Mouse (Mus musculus) lung, embryonic 16.5 days (tissue): ENCODE data around the gene 4933415A04Rik. TPM values are rescaled to one million over a fixed set of nuclear protein-coding genes. Genes with fewer than 3 reads are reported as not detected.

Experiments
- ATAC-seq: fragments of 200-750 bp; cut with Nextera tagmentation; 2 replicates; pipeline ENCODE4 v1.8.0; 2017; ENCODE audit warnings: low read depth, mild to moderate bottlenecking, moderate library complexity
- H3K27ac ChIP-seq: fragments of 300-500 bp; sonication (generic); 2 replicates; pipeline ENCODE4 v1.5.1; 2014; ENCODE audit warnings: mild to moderate bottlenecking, control low read depth, low read length
- H3K27me3 ChIP-seq: fragments of 300-500 bp; sonication (generic); 2 replicates; pipeline ENCODE4 v1.6.1; 2014; ENCODE audit warnings: low read depth, low read length, mixed read lengths; ENCODE audit not compliant: control insufficient read depth, insufficient read depth
- H3K36me3 ChIP-seq: fragments of 300-500 bp; sonication (generic); 2 replicates; pipeline ENCODE4 v1.6.1; 2014; ENCODE audit warnings: low read length; ENCODE audit not compliant: control insufficient read depth, insufficient read depth
- H3K4me1 ChIP-seq: fragments of 300-500 bp; sonication (generic); replicated peaks from 2 replicates; pipeline ENCODE4 v1.6.1; 2014; ENCODE audit warnings: low read length, mixed read lengths; ENCODE audit not compliant: control insufficient read depth, insufficient read depth
- H3K4me2 ChIP-seq: fragments of 300-500 bp; sonication (generic); 2 replicates; pipeline ENCODE4 v1.6.1; 2014; ENCODE audit warnings: low read depth, low read length, control low read depth
- H3K4me3 ChIP-seq: fragments of 300-500 bp; sonication (generic); 2 replicates; pipeline ENCODE4 v1.5.1; 2014; ENCODE audit warnings: mild to moderate bottlenecking, low read length, control low read depth
- H3K9ac ChIP-seq: fragments of 300-500 bp; sonication (generic); 2 replicates; pipeline ENCODE4 v1.6.1; 2014; ENCODE audit warnings: low read length, control low read depth
- H3K9me3 ChIP-seq: fragments of 300-500 bp; sonication (generic); 2 replicates; pipeline ENCODE4 v1.6.1; 2016; ENCODE audit warnings: low read length; ENCODE audit not compliant: control insufficient read depth
- WGBS: fragments of 180-500 bp; shearing (Covaris S2); extraction: QIAGEN DNeasy Blood & Tissue Kit; methylation state at CpG from one replicate; pipeline ENCODE4 v1.1.7; 2014; 5-methylcytosine and 5-hydroxymethylcytosine counted together
- polyA plus RNA-seq: library from polyadenylated mRNA; unstranded; fragments of >200 nt; fragmentation: Nextera tagmentation; extraction: Ambion mirVana; gene quantifications from 2 replicates; pipeline ENCODE4 v1.2.1, GENCODE M21; 2015

4933415A04Rik gene
- polyA plus RNA-seq, result 5.1 and 6.1 TPM in 2 replicates

DNA sequence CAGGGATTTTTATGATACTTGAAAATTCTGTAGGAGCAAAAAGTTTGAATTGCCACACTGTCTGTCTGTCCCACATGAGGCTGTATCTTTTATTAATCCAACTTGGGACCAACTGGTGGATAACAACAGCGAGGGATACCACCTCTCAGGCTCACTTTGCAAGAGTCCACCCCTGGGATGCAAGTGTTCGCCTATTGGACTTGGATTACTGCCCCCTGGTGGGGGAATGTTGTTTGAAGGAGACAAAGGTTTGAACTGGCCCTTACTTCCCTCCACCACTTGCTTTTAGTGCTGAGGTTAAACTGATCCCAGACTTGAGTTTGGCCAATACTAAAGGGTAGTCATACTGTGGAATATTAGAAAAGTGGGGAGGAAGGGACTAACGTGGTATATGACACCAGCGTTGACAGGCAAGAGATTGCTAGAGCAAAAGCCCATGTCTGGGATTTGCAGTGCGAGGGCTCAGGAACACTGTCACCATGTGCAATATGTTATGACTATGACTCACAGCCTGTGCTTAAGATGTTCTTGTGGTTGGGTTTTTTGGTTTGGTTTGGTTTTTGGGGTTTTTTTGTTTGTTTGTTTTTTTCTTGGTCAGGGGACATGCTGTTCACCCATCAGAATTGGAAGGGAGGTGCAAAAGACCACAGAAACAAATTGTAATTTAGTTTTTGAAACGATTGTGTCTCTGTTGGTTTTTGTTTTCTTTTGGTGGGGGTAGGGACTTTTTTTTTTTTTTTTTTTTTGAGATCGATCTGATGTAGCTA lies at the start of gene 4933415A04Rik:
TSS of gene 4933415A04Rik (plus strand) at position 717 of the 767 bp plus-strand sequence.
- H3K27ac ChIP-seq, result no peak within 1 kb of the TSS

DNA sequence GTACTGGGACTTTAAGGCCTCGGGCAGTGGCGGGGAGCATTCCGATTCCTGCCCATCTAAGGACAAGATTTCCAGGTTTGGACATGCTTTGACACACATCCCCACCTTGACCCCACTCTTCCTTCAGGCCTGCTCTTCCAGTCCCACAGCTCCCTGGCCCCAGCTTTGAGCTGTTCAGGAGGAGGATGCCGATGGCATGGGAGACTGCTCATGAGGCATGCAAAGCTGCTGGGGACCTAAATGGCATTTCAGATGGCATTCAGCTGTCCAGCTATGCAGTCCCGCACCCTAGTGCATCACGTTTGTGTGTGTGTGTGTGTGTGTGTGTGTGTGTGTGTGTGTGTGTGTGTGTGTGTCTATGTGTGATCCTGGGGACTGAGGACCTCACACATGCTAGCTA lies 49.8 kb upstream of the 4933415A04Rik start:
- Histone ChIP-seq H3K4me2 (no peak overlapping the region), H3K4me3 (no peak overlapping the region), H3K36me3 (peaks cover 3% of the 10 kb centered on the region), H3K9me3 (no peaks in the 10 kb centered on the region), H3K27me3 (no peaks in the 10 kb centered on the region), H3K4me1 (no peaks in the 10 kb centered on the region), H3K27ac (no peak overlapping the region), H3K9ac (no peak overlapping the region)
- 86% methylated on average over 6 of the region's 6 CpGs for WGBS
- ATAC-seq, result no peak

More for the DNA sequence above, at the start of gene 4933415A04Rik:
- H3K4me1 ChIP-seq, result peaks cover 3% of the 10 kb centered on the region; the same call in 1 of the 2 replicates
- H3K36me3 ChIP-seq, result peaks cover 17% of the 10 kb centered on the region
- H3K9me3 ChIP-seq, result no peaks in the 10 kb centered on the region
- no peak within 1 kb of the TSS for H3K9ac ChIP-seq
- H3K27me3 ChIP-seq, result no peaks in the 10 kb centered on the region
- no peak for ATAC-seq
- 67% methylated on average over 7 of the region's 7 CpGs for WGBS
- H3K4me2 ChIP-seq, result no peak within 1 kb of the TSS
- no peak within 1 kb of the TSS for H3K4me3 ChIP-seq

DNA sequence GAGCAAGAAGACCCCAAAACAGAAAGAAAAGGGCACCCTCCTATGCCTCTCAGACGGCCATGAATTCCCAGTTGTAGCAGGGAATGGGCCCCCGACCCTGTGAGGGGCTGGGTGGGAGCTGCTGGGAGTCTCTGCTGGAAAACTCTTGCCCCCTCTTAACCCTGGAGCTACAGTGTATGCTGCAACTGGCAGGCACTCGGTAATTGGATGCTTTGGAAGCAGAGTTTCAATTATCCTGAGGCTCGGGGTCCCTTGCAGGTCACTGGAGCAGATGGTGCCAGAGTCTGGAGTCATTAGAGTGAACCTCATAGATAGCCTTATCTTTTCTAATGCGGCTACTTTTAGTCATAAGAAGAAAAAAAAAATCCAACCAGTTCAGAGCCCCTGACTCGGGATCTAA lies 47.0 kb upstream of the 4933415A04Rik start:
- H3K4me2 ChIP-seq, result no peak overlapping the region
- 21% methylated on average over 6 of the region's 6 CpGs for WGBS
- no peak for ATAC-seq
- no peaks in the 10 kb centered on the region; the same call in 1 of the 2 replicates for H3K36me3 ChIP-seq
- no peaks in the 10 kb centered on the region for H3K9me3 ChIP-seq
- H3K4me3 ChIP-seq, result no peak overlapping the region
- no peak overlapping the region for H3K9ac ChIP-seq
- no peaks in the 10 kb centered on the region for H3K27me3 ChIP-seq
- H3K27ac ChIP-seq, result no peak overlapping the region
- H3K4me1 ChIP-seq, result peaks cover under 1% of the 10 kb centered on the region; the same call in 1 of the 2 replicates

DNA sequence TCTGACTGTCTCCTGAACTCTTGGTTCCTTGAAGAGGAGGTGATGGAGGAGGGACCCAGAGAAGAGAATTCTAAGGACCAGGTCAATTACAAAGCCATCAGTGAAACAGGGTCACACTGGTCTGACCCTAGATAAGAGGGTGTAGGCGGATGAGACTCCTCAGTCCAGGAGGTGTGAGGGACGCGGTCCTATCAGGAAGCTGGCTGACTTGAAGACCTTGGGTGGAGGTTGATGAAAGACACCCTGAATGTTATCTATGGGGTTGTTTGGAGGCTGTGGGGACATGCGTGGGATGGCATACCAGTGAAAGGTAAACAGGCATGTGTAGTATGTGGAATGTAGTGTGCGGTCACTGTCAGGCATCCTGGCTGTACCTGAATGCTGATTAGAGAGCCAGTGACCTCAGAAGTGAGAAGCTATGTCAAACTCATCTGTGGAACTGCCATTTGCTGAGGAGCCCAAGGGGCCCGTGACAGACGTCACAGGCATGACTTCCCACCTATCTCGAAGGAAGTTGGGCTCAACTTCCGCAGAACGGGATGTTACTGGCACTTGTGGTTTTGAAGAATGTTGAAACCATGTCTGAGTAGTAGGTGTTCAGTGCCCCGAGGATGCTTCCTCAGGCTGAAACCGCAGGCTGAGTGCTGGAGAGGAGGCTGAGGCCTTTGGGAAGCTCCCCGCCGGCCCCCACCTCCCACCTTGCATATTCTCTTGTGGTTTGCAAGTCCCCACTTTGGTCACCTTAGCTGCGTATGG lies 43.0 kb upstream of the 4933415A04Rik start:
- no peak overlapping the region for H3K27ac ChIP-seq
- H3K27me3 ChIP-seq, result no peaks in the 10 kb centered on the region
- no peak overlapping the region for H3K9ac ChIP-seq
- ATAC-seq, result no peak
- WGBS, result 57% methylated on average over 15 of the region's 15 CpGs
- H3K4me3 ChIP-seq, result no peak overlapping the region
- peaks cover 24% of the 10 kb centered on the region for H3K4me1 ChIP-seq
- no peak overlapping the region for H3K4me2 ChIP-seq
- no peaks in the 10 kb centered on the region for H3K36me3 ChIP-seq
- no peaks in the 10 kb centered on the region for H3K9me3 ChIP-seq

DNA sequence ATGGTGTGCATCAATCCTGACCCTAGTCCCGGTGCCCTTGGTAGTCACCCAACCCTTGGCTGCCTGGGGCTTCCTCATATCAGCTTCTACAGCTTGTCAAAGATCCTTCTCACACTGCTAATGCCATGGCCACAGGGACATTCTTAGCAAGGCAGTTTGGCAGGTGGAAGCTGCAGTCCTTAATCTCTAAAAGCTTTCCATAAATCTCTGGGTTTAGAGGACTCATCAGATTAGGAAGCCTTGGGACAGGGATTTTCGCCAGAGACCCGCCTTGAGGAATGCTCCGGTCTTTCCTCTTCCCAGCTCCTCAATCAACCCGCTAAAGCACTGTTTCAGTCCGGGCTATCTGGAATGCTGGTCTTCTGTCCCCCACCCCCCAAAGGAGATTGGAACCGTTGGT lies 42.0 kb upstream of the 4933415A04Rik start:
- Histone ChIP-seq H3K4me1 (peaks cover 33% of the 10 kb centered on the region), H3K9me3 (no peaks in the 10 kb centered on the region), H3K9ac (no peak overlapping the region), H3K27me3 (no peaks in the 10 kb centered on the region), H3K4me3 (no peak overlapping the region), H3K36me3 (no peaks in the 10 kb centered on the region), H3K4me2 (no peak overlapping the region), H3K27ac (no peak overlapping the region)
- WGBS, result 66% methylated on average over 7 of the region's 7 CpGs
- no peak for ATAC-seq

DNA sequence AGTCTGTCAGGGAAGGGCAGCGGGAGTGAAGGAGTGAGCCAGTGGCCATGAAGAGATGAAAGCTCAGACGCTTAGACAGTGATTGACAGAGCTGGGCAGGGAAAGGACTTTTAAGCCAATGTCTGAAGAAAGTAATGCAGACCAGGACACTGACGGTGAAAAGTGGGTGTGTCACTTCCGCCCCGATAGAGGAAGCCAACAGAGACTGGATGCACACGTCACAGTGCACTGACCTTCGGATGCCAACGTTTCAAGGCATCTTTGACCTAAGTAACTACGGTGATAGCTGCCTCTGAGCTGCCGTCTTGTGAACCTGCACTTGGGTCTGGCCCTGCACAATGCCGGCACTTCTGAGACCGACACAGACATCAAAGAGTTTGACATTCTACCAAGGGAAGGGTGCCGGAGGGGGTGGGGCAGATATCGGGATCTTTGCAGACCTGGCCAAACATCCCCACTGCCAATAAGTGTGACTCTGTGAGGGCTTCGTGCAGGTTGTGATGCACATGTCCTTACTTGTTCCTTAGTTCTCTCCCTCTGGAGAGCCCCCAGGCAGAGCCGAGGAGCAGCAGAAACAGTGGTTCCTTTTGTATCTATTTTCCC lies 40.9 kb upstream of the 4933415A04Rik start:
- Histone ChIP-seq H3K4me3 (no peak overlapping the region), H3K4me1 (peaks cover 44% of the 10 kb centered on the region), H3K4me2 (no peak overlapping the region), H3K27ac (no peak overlapping the region), H3K36me3 (no peaks in the 10 kb centered on the region), H3K9ac (no peak overlapping the region), H3K9me3 (no peaks in the 10 kb centered on the region), H3K27me3 (no peaks in the 10 kb centered on the region)
- ATAC-seq, result no peak
- 43% methylated on average over 16 of the region's 16 CpGs for WGBS

DNA sequence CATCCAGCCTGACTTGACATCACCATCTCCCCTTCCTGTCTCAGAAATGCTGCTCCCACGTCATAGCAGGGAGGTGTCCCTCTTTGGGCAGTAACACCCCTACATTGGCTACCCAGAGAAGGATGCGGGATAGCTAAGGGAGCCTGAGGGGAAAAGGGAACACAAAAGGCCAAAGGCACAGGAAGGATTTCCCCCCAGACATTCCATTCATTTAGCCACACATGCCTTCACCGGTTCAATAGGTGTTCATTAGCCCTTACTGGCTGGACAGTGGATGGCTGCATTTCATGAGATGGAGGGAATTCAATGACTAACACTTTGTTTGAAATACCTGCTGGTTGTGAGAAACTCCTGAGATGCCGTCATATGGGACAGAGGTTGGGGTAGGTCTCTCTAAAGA lies 40.2 kb upstream of the 4933415A04Rik start:
- no peak for ATAC-seq
- Histone ChIP-seq H3K9ac (no peak overlapping the region), H3K36me3 (no peaks in the 10 kb centered on the region), H3K27ac (peak overlapping the region; percentile 11), H3K4me3 (no peak overlapping the region), H3K4me2 (no peak overlapping the region), H3K4me1 (peaks cover 44% of the 10 kb centered on the region), H3K9me3 (no peaks in the 10 kb centered on the region), H3K27me3 (no peaks in the 10 kb centered on the region)
- WGBS, result 59% methylated on average over 4 of the region's 4 CpGs

DNA sequence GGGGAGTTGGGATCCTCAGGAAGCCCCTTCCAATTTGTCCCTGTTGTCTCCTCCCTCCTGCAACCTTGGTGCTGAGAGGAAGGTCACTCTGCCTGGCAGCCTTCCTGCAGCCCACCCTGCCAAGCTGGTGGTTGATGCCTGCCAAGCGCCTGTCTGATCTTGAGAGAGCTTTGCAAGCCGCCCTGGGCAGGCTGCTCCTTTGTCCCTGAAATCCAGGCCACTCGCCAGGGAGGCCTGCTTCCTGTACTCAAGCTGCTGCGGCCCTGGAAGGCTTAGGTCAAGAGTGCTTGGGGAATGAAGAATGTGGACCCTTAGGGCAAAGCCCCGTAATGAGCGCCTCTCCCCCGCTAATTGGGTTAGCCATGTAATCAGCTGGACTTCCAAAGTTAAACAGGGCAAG lies 38.7 kb upstream of the 4933415A04Rik start:
- H3K27me3 ChIP-seq, result no peaks in the 10 kb centered on the region
- peak; percentile 80 for ATAC-seq
- H3K9me3 ChIP-seq, result no peaks in the 10 kb centered on the region
- no peak overlapping the region for H3K4me3 ChIP-seq
- H3K36me3 ChIP-seq, result no peaks in the 10 kb centered on the region
- peak overlapping the region; percentile 30; the same call in 1 of the 2 replicates for H3K4me2 ChIP-seq
- H3K9ac ChIP-seq, result peak overlapping the region; percentile 48
- 10% methylated on average over 7 of the region's 7 CpGs for WGBS
- H3K4me1 ChIP-seq, result peaks cover 44% of the 10 kb centered on the region
- peak overlapping the region; percentile 97 for H3K27ac ChIP-seq
